Mouse (Mus musculus) liver, embryonic 16.5 days (tissue): ENCODE data around the gene Ush2a. TPM values are rescaled to one million over a fixed set of nuclear protein-coding genes. Genes with fewer than 3 reads are reported as not detected.

ENCODE experiments used
- ATAC-seq: fragments of 200-750 bp; cut with Nextera tagmentation; 2 replicates; pipeline ENCODE4 v1.8.0; 2017; ENCODE audit warnings: low read depth, mild to moderate bottlenecking, moderate number of reproducible peaks, moderate library complexity
- H3K27ac ChIP-seq: fragments of 300-500 bp; sonication (generic); 2 replicates; pipeline ENCODE4 v1.5.1; 2014; ENCODE audit warnings: mild to moderate bottlenecking, low read length
- H3K27me3 ChIP-seq: fragments of 300-500 bp; sonication (generic); 2 replicates; pipeline ENCODE4 v1.6.1; 2014; ENCODE audit warnings: low read depth, low read length, mixed read lengths; ENCODE audit not compliant: control insufficient read depth, insufficient read depth
- H3K36me3 ChIP-seq: fragments of 300-500 bp; sonication (generic); 2 replicates; pipeline ENCODE4 v1.6.1; 2014; ENCODE audit warnings: mild to moderate bottlenecking; ENCODE audit not compliant: control insufficient read depth, insufficient read depth
- H3K4me1 ChIP-seq: fragments of 300-500 bp; sonication (generic); 2 replicates; pipeline ENCODE4 v1.6.1; 2014; ENCODE audit warnings: low read depth, low read length, mixed read lengths; ENCODE audit not compliant: control insufficient read depth
- H3K4me2 ChIP-seq: fragments of 300-500 bp; sonication (generic); 2 replicates; pipeline ENCODE4 v1.6.1; 2014; ENCODE audit warnings: low read depth, low read length, mixed read lengths
- H3K4me3 ChIP-seq: fragments of 300-500 bp; sonication (generic); 2 replicates; pipeline ENCODE4 v1.5.1; 2014; ENCODE audit warnings: low read depth, mild to moderate bottlenecking, low read length
- H3K9ac ChIP-seq: fragments of 300-500 bp; sonication (generic); 2 replicates; pipeline ENCODE4 v1.6.1; 2014; ENCODE audit warnings: low read depth, low read length
- H3K9me3 ChIP-seq: fragments of 300-500 bp; sonication (generic); replicated peaks from 2 replicates; pipeline ENCODE4 v1.6.1; 2016; ENCODE audit warnings: low read length; ENCODE audit not compliant: control insufficient read depth
- WGBS: fragments of 180-500 bp; shearing (Covaris S2); extraction: QIAGEN DNeasy Blood & Tissue Kit; methylation state at CpG from one replicate; pipeline ENCODE4 v1.1.7; 2014; ENCODE audit not compliant: insufficient replicate concordance; 5-methylcytosine and 5-hydroxymethylcytosine counted together
- polyA plus RNA-seq: library from polyadenylated mRNA; unstranded; fragments of >200 nt; fragmentation: Nextera tagmentation; extraction: Ambion mirVana; gene quantifications from 2 replicates; pipeline ENCODE4 v1.2.1, GENCODE M21; 2015

The Ush2a gene
- polyA plus RNA-seq, 1 experiment from 2014 or later: 0.01 TPM

DNA sequence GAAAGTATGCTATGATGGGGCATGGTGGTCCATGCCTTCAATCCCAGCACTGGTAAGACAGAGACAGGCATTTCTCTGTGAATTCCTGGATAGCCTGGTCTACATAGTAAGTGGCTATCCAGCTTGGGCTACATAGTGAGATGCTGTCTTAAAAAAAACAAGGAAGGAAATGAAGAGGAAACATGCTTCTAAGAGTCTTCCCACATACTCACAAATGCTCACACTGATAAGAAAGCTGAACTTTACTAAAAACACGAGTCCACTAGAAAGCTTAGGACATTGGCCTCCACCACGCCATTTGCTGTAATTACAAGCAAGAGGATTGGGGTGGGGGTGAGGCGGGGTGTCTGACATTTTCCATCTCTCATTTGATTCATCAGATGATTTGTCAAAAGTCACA, 148.7 kb downstream of the Ush2a start:
- no peaks in the 10 kb centered on the region for H3K27me3 ChIP-seq
- H3K27ac ChIP-seq: no peak overlapping the region
- H3K4me3 ChIP-seq: no peak overlapping the region
- no peaks in the 10 kb centered on the region; the same call in 1 of the 2 replicates for H3K4me1 ChIP-seq
- ATAC-seq: no peak
- no peaks in the 10 kb centered on the region for H3K9me3 ChIP-seq
- 41% methylated on average over 3 of the region's 3 CpGs for WGBS
- H3K9ac ChIP-seq: no peak overlapping the region
- H3K36me3 ChIP-seq: no peaks in the 10 kb centered on the region
- no peak overlapping the region for H3K4me2 ChIP-seq

DNA sequence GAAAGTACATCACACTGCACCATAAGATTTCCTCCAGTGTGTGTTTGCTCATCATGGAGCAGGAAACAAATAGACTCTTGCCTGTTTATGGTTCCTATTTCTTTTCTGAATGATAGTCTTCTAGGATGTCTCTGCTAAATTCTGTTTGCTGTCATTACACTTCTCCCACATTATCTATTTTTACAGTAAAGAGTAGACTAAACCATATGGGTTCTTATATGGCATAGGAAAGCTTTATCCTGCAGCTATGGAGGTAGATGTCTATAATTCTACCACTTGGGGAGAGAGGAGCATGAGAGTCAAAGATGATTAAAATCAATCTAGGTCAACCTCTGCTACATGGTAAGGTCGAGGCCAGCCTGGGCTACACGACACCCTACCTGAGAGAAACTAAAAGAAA, 158.7 kb downstream of the Ush2a start:
- H3K27ac ChIP-seq: no peak overlapping the region
- H3K4me2 ChIP-seq: no peak overlapping the region
- H3K36me3 ChIP-seq: no peaks in the 10 kb centered on the region
- no peak overlapping the region for H3K4me3 ChIP-seq
- no peaks in the 10 kb centered on the region for H3K9me3 ChIP-seq
- no peaks in the 10 kb centered on the region for H3K4me1 ChIP-seq
- no peak overlapping the region for H3K9ac ChIP-seq
- 41% methylated on average over 2 of the region's 2 CpGs for WGBS
- no peaks in the 10 kb centered on the region for H3K27me3 ChIP-seq
- no peak for ATAC-seq

DNA sequence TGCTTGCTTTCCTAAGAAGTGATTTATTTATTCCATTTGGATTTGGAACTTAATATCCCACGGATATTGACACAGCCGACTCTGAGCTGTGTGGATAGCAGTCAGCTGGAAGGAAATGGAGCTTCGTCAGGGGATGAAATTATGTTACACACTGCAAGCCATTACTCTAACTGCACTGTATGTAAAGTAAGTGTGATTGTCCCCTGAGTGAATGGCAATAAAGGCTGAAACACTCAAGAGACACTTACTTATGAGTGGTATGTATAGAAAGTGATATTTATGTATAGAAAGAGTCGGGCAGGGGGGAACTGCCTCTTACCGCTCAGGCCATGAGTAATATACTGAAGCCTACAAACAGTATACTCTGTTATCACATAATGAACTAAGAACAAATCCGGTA, 166.3 kb downstream of the Ush2a start:
- no peak overlapping the region for H3K4me2 ChIP-seq
- H3K36me3 ChIP-seq: no peaks in the 10 kb centered on the region
- no peaks in the 10 kb centered on the region for H3K27me3 ChIP-seq
- H3K9me3 ChIP-seq: no peaks in the 10 kb centered on the region
- H3K4me1 ChIP-seq: no peaks in the 10 kb centered on the region
- ATAC-seq: no peak
- H3K4me3 ChIP-seq: no peak overlapping the region
- 70% methylated on average over 6 of the region's 6 CpGs for WGBS
- H3K27ac ChIP-seq: no peak overlapping the region
- no peak overlapping the region for H3K9ac ChIP-seq

- Histone ChIP-seq H3K4me1 (no peaks in the 10 kb centered on the region), H3K27ac (no peak overlapping the region), H3K9me3 (no peaks in the 10 kb centered on the region), H3K36me3 (no peaks in the 10 kb centered on the region), H3K27me3 (no peaks in the 10 kb centered on the region), H3K4me3 (no peak overlapping the region), H3K9ac (no peak overlapping the region), H3K4me2 (no peak overlapping the region)
- WGBS: 31% methylated on average over 3 of the region's 3 CpGs
- no peak for ATAC-seq
These were observed 168.9 kb downstream of the Ush2a start for GRCm38 (mm10) chr1:188430689-188431088.

- Histone ChIP-seq H3K9me3 (no peaks in the 10 kb centered on the region), H3K9ac (no peak overlapping the region), H3K4me2 (no peak overlapping the region), H3K4me1 (no peaks in the 10 kb centered on the region), H3K4me3 (no peak overlapping the region), H3K27ac (no peak overlapping the region), H3K36me3 (no peaks in the 10 kb centered on the region), H3K27me3 (no peaks in the 10 kb centered on the region)
- ATAC-seq: no peak
- 51% methylated on average over 5 of the region's 5 CpGs for WGBS
These were observed 186.1 kb downstream of the Ush2a start for GRCm38 (mm10) chr1:188447964-188448363.

DNA sequence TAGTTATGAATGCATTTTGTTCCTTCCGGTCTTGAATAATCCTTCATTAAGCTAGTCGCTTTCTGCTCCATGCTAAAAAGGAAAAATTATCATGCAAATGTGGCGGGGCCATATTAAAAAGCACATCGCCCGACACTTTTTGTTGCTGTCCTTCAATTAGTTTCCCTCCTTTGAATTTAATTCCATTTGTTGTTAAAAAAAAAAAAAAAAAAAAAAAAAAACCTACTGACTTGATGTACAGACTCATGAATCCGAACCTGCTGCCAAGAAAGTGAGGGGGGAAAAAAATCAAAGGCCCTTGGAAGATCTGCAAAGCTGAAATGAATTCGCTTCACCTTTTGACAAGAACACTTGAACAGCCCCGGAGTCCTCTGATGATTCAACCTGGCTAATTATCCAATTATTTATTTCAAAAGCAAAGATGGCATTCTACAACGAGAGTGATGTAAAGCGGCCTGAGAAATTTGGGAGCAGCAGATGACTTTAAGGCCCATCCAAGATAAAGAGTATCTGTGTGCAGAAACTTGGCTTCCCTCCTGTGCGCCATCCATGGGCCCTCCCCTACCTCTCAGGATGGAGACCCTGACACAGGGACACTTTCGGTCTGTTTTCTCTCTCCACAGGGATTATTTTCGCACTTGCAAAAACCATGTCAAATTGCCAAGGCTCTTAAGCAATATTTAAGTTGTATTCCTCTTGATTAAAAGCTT, 194.8 kb downstream of the Ush2a start:
- Histone ChIP-seq H3K4me2 (no peak overlapping the region), H3K4me3 (no peak overlapping the region), H3K9me3 (no peaks in the 10 kb centered on the region), H3K4me1 (no peaks in the 10 kb centered on the region), H3K27ac (no peak overlapping the region), H3K27me3 (no peaks in the 10 kb centered on the region), H3K9ac (no peak overlapping the region), H3K36me3 (no peaks in the 10 kb centered on the region)
- no peak for ATAC-seq
- WGBS: 71% methylated on average over 13 of the region's 13 CpGs

- Histone ChIP-seq H3K9ac (no peak overlapping the region), H3K9me3 (no peaks in the 10 kb centered on the region), H3K27ac (no peak overlapping the region), H3K36me3 (no peaks in the 10 kb centered on the region), H3K27me3 (no peaks in the 10 kb centered on the region), H3K4me2 (no peak overlapping the region), H3K4me1 (no peaks in the 10 kb centered on the region), H3K4me3 (no peak overlapping the region)
- no peak for ATAC-seq
- WGBS: 45% methylated on average over 13 of the region's 13 CpGs
These were observed 195.6 kb downstream of the Ush2a start for GRCm38 (mm10) chr1:188457221-188458008.

DNA sequence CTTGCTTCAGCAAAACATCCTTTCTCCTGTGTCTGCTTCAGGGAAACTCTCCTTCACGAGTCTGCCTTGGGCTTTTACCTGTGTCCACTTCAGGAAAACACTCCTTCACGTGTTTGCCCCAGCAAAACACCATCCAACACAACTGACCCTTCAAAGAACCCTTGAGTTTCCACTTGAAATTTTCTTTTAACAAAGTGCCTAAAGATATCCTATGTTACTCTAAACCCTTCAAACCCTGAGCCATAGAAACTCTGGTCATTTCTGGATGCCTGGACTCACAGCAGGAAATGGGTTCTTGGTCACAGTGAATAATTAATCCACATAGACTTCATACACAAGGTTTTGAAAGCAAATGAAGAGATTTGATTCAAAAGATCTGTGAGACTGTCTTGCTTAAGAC, 199.4 kb downstream of the Ush2a start:
- H3K27ac ChIP-seq: no peak overlapping the region
- H3K9ac ChIP-seq: no peak overlapping the region
- WGBS: 46% methylated on average over 2 of the region's 2 CpGs
- H3K4me2 ChIP-seq: no peak overlapping the region
- no peaks in the 10 kb centered on the region for H3K36me3 ChIP-seq
- H3K4me3 ChIP-seq: no peak overlapping the region
- ATAC-seq: no peak
- H3K4me1 ChIP-seq: no peaks in the 10 kb centered on the region
- H3K27me3 ChIP-seq: no peaks in the 10 kb centered on the region
- no peaks in the 10 kb centered on the region for H3K9me3 ChIP-seq

GRCm38 (mm10) chr1:188464653-188465052, 202.8 kb downstream of the Ush2a start:
- Histone ChIP-seq H3K27ac (no peak overlapping the region), H3K4me3 (no peak overlapping the region), H3K36me3 (no peaks in the 10 kb centered on the region), H3K9ac (no peak overlapping the region), H3K27me3 (no peaks in the 10 kb centered on the region), H3K4me2 (no peak overlapping the region), H3K9me3 (no peaks in the 10 kb centered on the region), H3K4me1 (no peaks in the 10 kb centered on the region)
- ATAC-seq: no peak
